Mouse (Mus musculus) right cerebral cortex, postnatal 10 days (tissue): Measurements from ENCODE around the gene Anp32e.

Experiments used
- DNase-seq, 2 experiments: peaks; one replicate each; pipeline ENCODE4 v3.0.0; 2021; ENCODE audit warnings: low spot score in 2 of 2

Gene Anp32e

DNA sequence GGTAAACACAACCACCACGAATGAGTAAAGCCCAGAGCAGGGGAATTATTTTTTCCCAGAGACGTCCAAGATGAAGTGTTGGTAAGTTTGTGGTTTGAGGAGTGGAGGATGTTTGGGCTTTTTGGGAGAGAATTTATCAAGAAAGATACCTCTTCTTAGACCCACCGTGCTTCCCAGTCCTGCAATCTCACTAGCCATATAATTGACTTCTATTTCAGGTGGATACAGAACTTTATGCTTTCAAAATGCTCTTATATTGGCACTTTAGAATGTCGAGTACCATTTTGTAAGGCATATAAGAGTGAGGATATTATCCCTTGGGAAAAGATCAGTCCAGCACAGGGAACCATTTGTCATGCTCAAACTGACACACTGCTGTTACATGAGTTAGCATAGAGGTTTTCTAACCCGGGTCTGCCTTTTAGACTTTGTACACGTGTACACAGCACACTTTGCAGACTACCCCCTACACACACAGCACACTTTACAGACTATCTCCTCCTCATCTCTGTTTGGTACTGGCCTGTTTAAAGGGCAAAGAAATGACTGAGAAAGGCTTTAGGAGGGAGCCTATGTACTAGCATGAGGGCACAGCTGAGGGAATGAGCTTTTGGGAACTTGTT is 67.5 kb downstream of the Anp32e start:
- DNase-seq, result no peak
